In the genomic region with DNA sequence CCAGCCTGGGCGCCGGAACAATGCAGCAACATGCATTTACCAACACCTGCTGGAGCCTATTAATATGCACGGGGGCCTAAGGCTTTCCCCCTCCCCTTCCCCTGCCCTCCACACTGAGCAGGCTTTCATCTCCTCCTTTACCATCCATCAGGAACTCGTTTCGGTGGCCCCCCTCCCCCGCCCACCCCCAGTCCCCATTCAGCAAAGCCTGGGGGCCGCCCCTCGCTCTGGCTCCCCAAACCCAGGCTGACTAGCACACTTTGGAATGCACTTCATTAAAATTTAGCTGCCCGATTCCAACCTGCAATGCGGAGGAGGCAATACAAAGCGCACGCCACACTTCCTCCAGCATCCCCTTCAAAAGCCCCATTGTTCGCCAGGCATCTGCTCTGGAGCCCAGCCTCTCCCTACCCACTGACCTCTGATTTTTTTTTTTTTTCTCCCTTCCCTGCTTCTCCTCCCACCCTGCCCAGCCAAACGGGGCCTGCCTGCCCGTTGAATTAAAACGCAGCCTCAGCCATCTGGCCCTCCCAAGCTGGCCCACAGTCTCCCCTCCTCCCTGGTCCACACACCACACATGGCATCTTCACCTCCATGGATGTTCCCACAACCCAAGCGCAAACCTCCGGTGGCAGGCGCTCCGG, we compare ENCODE assay signal across 7 mouse cellular contexts.
DNase-seq lines count a peak whose midpoint lies in the region; ATAC-seq and TF ChIP-seq lines count a peak whose summit lies in the region.

No protein-coding gene starts in this region.

- 1% methylated on average over 20 of the region's 20 CpGs for WGBS in forebrain, embryonic 13.5 days
- WGBS in midbrain, embryonic 11.5 days, result under 1% methylated on average over 20 of the region's 20 CpGs

- in situ Hi-C loops in Patski (cut with MboI; ENCODE audit: low pct_unique_long_range_greater_than_20kb), result no loop called here

- TF ChIP-seq CTCF in Patski (IDR thresholded peaks at IDR 0.05), result no peak

- peak overlapping the region; percentile 73 for H3K9ac ChIP-seq in forebrain, embryonic 13.5 days
- peak overlapping the region; percentile 76 for H3K9ac ChIP-seq in midbrain, embryonic 11.5 days (ENCODE audit: low read length)

- peak overlapping the region; percentile 65 for H3K4me2 ChIP-seq in forebrain, embryonic 13.5 days
- H3K4me2 ChIP-seq in midbrain, embryonic 11.5 days, result peak overlapping the region; percentile 57

- POLR2A ChIA-PET in Patski (lab: Charles Lee), result no interaction called here

- H3K9me3 ChIP-seq in forebrain, embryonic 13.5 days (replicated peaks), result no peaks in the 10 kb centered on the region
- H3K9me3 ChIP-seq in midbrain, embryonic 11.5 days (ENCODE audit: control insufficient read depth, low read length), result no peaks in the 10 kb centered on the region

- CTCF ChIA-PET in Patski (lab: Charles Lee), result no interaction called here

- peak; percentile 78 for ATAC-seq in Patski
- ATAC-seq in forebrain, embryonic 13.5 days, result peak; percentile 92
- peak; percentile 92 for ATAC-seq in midbrain, embryonic 11.5 days (ENCODE audit: low FRiP score)
- no peak for ATAC-seq in megakaryocyte progenitor cell, adult 5-6 weeks (replicated peaks; ENCODE audit: poor library complexity)

- peak overlapping the region; percentile 100 for H3K27ac ChIP-seq in forebrain, embryonic 13.5 days
- peak overlapping the region; percentile 99 for H3K27ac ChIP-seq in midbrain, embryonic 11.5 days (ENCODE audit: low read depth, low read length)

- DNase-seq in Patski (ENCODE audit: low read depth, low spot score), result no peak
- peak; percentile 74 for DNase-seq in cerebellum, adult 11 months
- peak; percentile 54 to 68 for DNase-seq in layer of hippocampus, adult 18-20 months (ENCODE audit: low spot score in 2 of 2)
- DNase-seq in midbrain, embryonic 11.5 days (ENCODE audit: low spot score, missing footprints), result peak; percentile 97
- DNase-seq in testis, postnatal 10 days (ENCODE audit: low spot score), result peak; percentile 46

- H3K27me3 ChIP-seq in Patski, result no peaks in the 10 kb centered on the region
- no peaks in the 10 kb centered on the region for H3K27me3 ChIP-seq in forebrain, embryonic 13.5 days
- no peaks in the 10 kb centered on the region for H3K27me3 ChIP-seq in midbrain, embryonic 11.5 days (ENCODE audit: control insufficient read depth, insufficient read depth, low read length)

- peak overlapping the region; percentile 51 for H3K4me3 ChIP-seq in forebrain, embryonic 13.5 days
- H3K4me3 ChIP-seq in midbrain, embryonic 11.5 days (ENCODE audit: low read depth, low read length), result peak overlapping the region; percentile 45

- no peaks in the 10 kb centered on the region for H3K36me3 ChIP-seq in forebrain, embryonic 13.5 days (ENCODE audit: poor library complexity, severe bottlenecking)
- no peaks in the 10 kb centered on the region for H3K36me3 ChIP-seq in midbrain, embryonic 11.5 days (ENCODE audit: control insufficient read depth, insufficient read depth, low read length)

- H3K4me1 ChIP-seq in forebrain, embryonic 13.5 days, result peaks cover 54% of the 10 kb centered on the region
- H3K4me1 ChIP-seq in midbrain, embryonic 11.5 days (ENCODE audit: control insufficient read depth, insufficient read depth, low read length), result peaks cover 30% of the 10 kb centered on the region
